Mouse (Mus musculus): Measurements from ENCODE around the gene Cenpu. TPM values are rescaled to one million over a fixed set of nuclear protein-coding genes. Genes with fewer than 3 reads are reported as not detected.

Cenpu gene
- polyA plus RNA-seq, 1 experiment = 56.9 TPM

- Histone ChIP-seq H3K9me3 (replicated peaks; ENCODE audit: control insufficient read depth, insufficient read depth, low read length, poor library complexity, severe bottlenecking) (no peaks in the 10 kb centered on the region), H3K27ac (ENCODE audit: insufficient read depth, low read length) (no peak overlapping the region), H3K9ac (ENCODE audit: low read depth, poor library complexity, severe bottlenecking) (no peak overlapping the region), H3K4me1 (ENCODE audit: control insufficient read depth, insufficient read depth, low read length) (no peaks in the 10 kb centered on the region), H3K4me3 (ENCODE audit: low read depth, low read length) (no peak overlapping the region), H3K27me3 (ENCODE audit: control insufficient read depth, insufficient read depth, low read length, poor library complexity, severe bottlenecking) (no peaks in the 10 kb centered on the region), H3K36me3 (ENCODE audit: control insufficient read depth, insufficient read depth, low read length, poor library complexity, severe bottlenecking) (no peaks in the 10 kb centered on the region)
- TF ChIP-seq POLR2A (IDR thresholded peaks at IDR 0.05; ENCODE audit: insufficient read depth, low read length) = no peak
- no peak for TF ChIP-seq EP300 (IDR thresholded peaks at IDR 0.05; ENCODE audit: insufficient read depth, low read depth, low read length)
- TF ChIP-seq CTCF (IDR thresholded peaks at IDR 0.05; ENCODE audit: low read depth, low read length) = no peak
These were observed 25.0 kb upstream of the Cenpu start for GRCm38 (mm10) chr8:46526821-46527220.

GRCm38 (mm10) chr8:46529508-46529907 lies 22.3 kb upstream of the Cenpu start:
- Histone ChIP-seq H3K4me3 (ENCODE audit: low read depth, low read length) (no peak overlapping the region), H3K27ac (ENCODE audit: insufficient read depth, low read length) (no peak overlapping the region), H3K27me3 (ENCODE audit: control insufficient read depth, insufficient read depth, low read length, poor library complexity, severe bottlenecking) (no peaks in the 10 kb centered on the region), H3K9me3 (replicated peaks; ENCODE audit: control insufficient read depth, insufficient read depth, low read length, poor library complexity, severe bottlenecking) (no peaks in the 10 kb centered on the region), H3K4me1 (ENCODE audit: control insufficient read depth, insufficient read depth, low read length) (no peaks in the 10 kb centered on the region), H3K36me3 (ENCODE audit: control insufficient read depth, insufficient read depth, low read length, poor library complexity, severe bottlenecking) (no peaks in the 10 kb centered on the region), H3K9ac (ENCODE audit: low read depth, poor library complexity, severe bottlenecking) (no peak overlapping the region)
- TF ChIP-seq POLR2A (IDR thresholded peaks at IDR 0.05; ENCODE audit: insufficient read depth, low read length) (no peak), CTCF (IDR thresholded peaks at IDR 0.05; ENCODE audit: low read depth, low read length) (no peak), EP300 (IDR thresholded peaks at IDR 0.05; ENCODE audit: insufficient read depth, low read depth, low read length) (no peak)

GRCm38 (mm10) chr8:46530541-46530940 lies 21.3 kb upstream of the Cenpu start:
- Histone ChIP-seq H3K9ac (ENCODE audit: low read depth, poor library complexity, severe bottlenecking) (no peak overlapping the region), H3K9me3 (replicated peaks; ENCODE audit: control insufficient read depth, insufficient read depth, low read length, poor library complexity, severe bottlenecking) (no peaks in the 10 kb centered on the region), H3K4me1 (ENCODE audit: control insufficient read depth, insufficient read depth, low read length) (no peaks in the 10 kb centered on the region), H3K27ac (ENCODE audit: insufficient read depth, low read length) (no peak overlapping the region), H3K27me3 (ENCODE audit: control insufficient read depth, insufficient read depth, low read length, poor library complexity, severe bottlenecking) (no peaks in the 10 kb centered on the region), H3K36me3 (ENCODE audit: control insufficient read depth, insufficient read depth, low read length, poor library complexity, severe bottlenecking) (no peaks in the 10 kb centered on the region), H3K4me3 (ENCODE audit: low read depth, low read length) (no peak overlapping the region)
- TF ChIP-seq POLR2A (IDR thresholded peaks at IDR 0.05; ENCODE audit: insufficient read depth, low read length) = no peak
- no peak for TF ChIP-seq CTCF (IDR thresholded peaks at IDR 0.05; ENCODE audit: low read depth, low read length)
- no peak for TF ChIP-seq EP300 (IDR thresholded peaks at IDR 0.05; ENCODE audit: insufficient read depth, low read depth, low read length)

- H3K27ac ChIP-seq (ENCODE audit: insufficient read depth, low read length) = no peak overlapping the region
- no peaks in the 10 kb centered on the region for H3K9me3 ChIP-seq (replicated peaks; ENCODE audit: control insufficient read depth, insufficient read depth, low read length, poor library complexity, severe bottlenecking)
- no peaks in the 10 kb centered on the region for H3K36me3 ChIP-seq (ENCODE audit: control insufficient read depth, insufficient read depth, low read length, poor library complexity, severe bottlenecking)
- H3K9ac ChIP-seq (ENCODE audit: low read depth, poor library complexity, severe bottlenecking) = no peak overlapping the region
- no peaks in the 10 kb centered on the region for H3K27me3 ChIP-seq (ENCODE audit: control insufficient read depth, insufficient read depth, low read length, poor library complexity, severe bottlenecking)
- TF ChIP-seq CTCF (IDR thresholded peaks at IDR 0.05; ENCODE audit: low read depth, low read length) (no peak), POLR2A (IDR thresholded peaks at IDR 0.05; ENCODE audit: insufficient read depth, low read length) (no peak), EP300 (IDR thresholded peaks at IDR 0.05; ENCODE audit: insufficient read depth, low read depth, low read length) (no peak)
- H3K4me3 ChIP-seq (ENCODE audit: low read depth, low read length) = no peak overlapping the region
- H3K4me1 ChIP-seq (ENCODE audit: control insufficient read depth, insufficient read depth, low read length) = no peaks in the 10 kb centered on the region
These were observed 17.9 kb upstream of the Cenpu start for GRCm38 (mm10) chr8:46533926-46534325.

- Histone ChIP-seq H3K36me3 (ENCODE audit: control insufficient read depth, insufficient read depth, low read length, poor library complexity, severe bottlenecking) (no peaks in the 10 kb centered on the region), H3K9me3 (replicated peaks; ENCODE audit: control insufficient read depth, insufficient read depth, low read length, poor library complexity, severe bottlenecking) (no peaks in the 10 kb centered on the region), H3K9ac (ENCODE audit: low read depth, poor library complexity, severe bottlenecking) (no peak overlapping the region), H3K27ac (ENCODE audit: insufficient read depth, low read length) (no peak overlapping the region), H3K4me3 (ENCODE audit: low read depth, low read length) (no peak overlapping the region), H3K4me1 (ENCODE audit: control insufficient read depth, insufficient read depth, low read length) (no peaks in the 10 kb centered on the region), H3K27me3 (ENCODE audit: control insufficient read depth, insufficient read depth, low read length, poor library complexity, severe bottlenecking) (no peaks in the 10 kb centered on the region)
- TF ChIP-seq POLR2A (IDR thresholded peaks at IDR 0.05; ENCODE audit: insufficient read depth, low read length) (no peak), CTCF (IDR thresholded peaks at IDR 0.05; ENCODE audit: low read depth, low read length) (no peak), EP300 (IDR thresholded peaks at IDR 0.05; ENCODE audit: insufficient read depth, low read depth, low read length) (no peak)
These were observed 12.1 kb upstream of the Cenpu start for GRCm38 (mm10) chr8:46539701-46540100.

- TF ChIP-seq EP300 (IDR thresholded peaks at IDR 0.05; ENCODE audit: insufficient read depth, low read depth, low read length) (no peak), POLR2A (IDR thresholded peaks at IDR 0.05; ENCODE audit: insufficient read depth, low read length) (no peak), CTCF (IDR thresholded peaks at IDR 0.05; ENCODE audit: low read depth, low read length) (no peak)
- Histone ChIP-seq H3K36me3 (ENCODE audit: control insufficient read depth, insufficient read depth, low read length, poor library complexity, severe bottlenecking) (no peaks in the 10 kb centered on the region), H3K9ac (ENCODE audit: low read depth, poor library complexity, severe bottlenecking) (no peak overlapping the region), H3K9me3 (replicated peaks; ENCODE audit: control insufficient read depth, insufficient read depth, low read length, poor library complexity, severe bottlenecking) (no peaks in the 10 kb centered on the region), H3K4me3 (ENCODE audit: low read depth, low read length) (no peak overlapping the region), H3K27ac (ENCODE audit: insufficient read depth, low read length) (no peak overlapping the region), H3K27me3 (ENCODE audit: control insufficient read depth, insufficient read depth, low read length, poor library complexity, severe bottlenecking) (no peaks in the 10 kb centered on the region), H3K4me1 (ENCODE audit: control insufficient read depth, insufficient read depth, low read length) (no peaks in the 10 kb centered on the region)
These were observed 8.6 kb upstream of the Cenpu start for GRCm38 (mm10) chr8:46543191-46543590.
